Mouse (Mus musculus) large intestine, adult 2 months (tissue): ENCODE results near the gene Plac1. TPM values are rescaled to one million over a fixed set of nuclear protein-coding genes. Genes with fewer than 3 reads are reported as not detected.
A peak's percentile ranks its signal among the peaks of the same experiment; 100 is the strongest.
"Not testable (repeated sequence)": the region's sequence is repeated elsewhere in the genome, so short reads cannot be mapped to it uniquely, and the experiment has no call there.

Source experiments
- DNase-seq: peaks from one replicate; pipeline ENCODE4 v3.0.0-alpha.2; 2012; ENCODE audit warnings: low read depth, low spot score
- WGBS: fragments of 180-500 bp; shearing (Covaris S2); methylation state at CpG from one replicate; pipeline ENCODE4 v1.1.7; 2018; 5-methylcytosine and 5-hydroxymethylcytosine counted together
- polyA plus RNA-seq: library from polyadenylated mRNA; depleted of rRNA; stranded (reverse); fragments of >200 nt; gene quantifications from 2 replicates; pipeline ENCODE4 v1.2.3, GENCODE M21; 2012; rRNA removed

The Plac1 gene
- polyA plus RNA-seq, result not detected in 2 replicates

- WGBS, result 62% methylated on average over 4 of the region's 4 CpGs
- no peak for DNase-seq
Measured at GRCm38 (mm10) chrX:53240011-53240410, at the start of gene Plac1. Gene Plac1, minus strand, starts transcription at chrX:53240111.

- 56% methylated on average over 5 of the region's 5 CpGs for WGBS
- no peak for DNase-seq
Measured at GRCm38 (mm10) chrX:53287924-53288323, 48.0 kb upstream of the Plac1 start.

GRCm38 (mm10) chrX:53273124-53273523, 33.2 kb upstream of the Plac1 start, which contains the start of gene Fam122c:
Gene Fam122c, plus strand, starts transcription at chrX:53273424.
- 65% methylated on average over 1 of the region's 1 CpGs for WGBS
- DNase-seq, result no peak

- 81% methylated on average over 3 of the region's 3 CpGs for WGBS
- not testable (repeated sequence) for DNase-seq
Measured at GRCm38 (mm10) chrX:53271628-53272027, 31.7 kb upstream of the Plac1 start.

GRCm38 (mm10) chrX:53270063-53270432, 30.1 kb upstream of the Plac1 start:
- 25% methylated on average over 10 of the region's 10 CpGs for WGBS
- DNase-seq, result no peak

GRCm38 (mm10) chrX:53269289-53270062, 29.6 kb upstream of the Plac1 start, which contains the start of gene Fam122b:
Gene Fam122b, minus strand, starts transcription at chrX:53269805.
- 17% methylated on average over 40 of the region's 40 CpGs for WGBS
- peak; percentile 57 for DNase-seq

GRCm38 (mm10) chrX:53268856-53269255, 28.9 kb upstream of the Plac1 start:
- WGBS, result 19% methylated on average over 10 of the region's 10 CpGs
- DNase-seq, result peak; percentile 6

GRCm38 (mm10) chrX:53266186-53266585, 26.3 kb upstream of the Plac1 start:
- no peak for DNase-seq
- WGBS, result 63% methylated on average over 9 of the region's 9 CpGs

GRCm38 (mm10) chrX:53255195-53255594, 15.3 kb upstream of the Plac1 start:
- no peak for DNase-seq

- no peak for DNase-seq
- 16% methylated on average over 2 of the region's 2 CpGs for WGBS
Measured at GRCm38 (mm10) chrX:53237971-53238370, 1.9 kb downstream of the Plac1 start.

- DNase-seq, result no peak
- WGBS, result 57% methylated on average over 7 of the region's 7 CpGs
Measured at GRCm38 (mm10) chrX:53236404-53236803, 3.5 kb downstream of the Plac1 start.

- WGBS, result 38% methylated on average over 4 of the region's 4 CpGs
- no peak for DNase-seq
Measured at GRCm38 (mm10) chrX:53233689-53234088, 6.2 kb downstream of the Plac1 start.

- no peak for DNase-seq
- whole genome bisulfite sequencing, result 46% methylated on average over 13 of the region's 13 CpGs
Measured at GRCm38 (mm10) chrX:53231965-53232364, 7.9 kb downstream of the Plac1 start.

- no peak for DNase-seq
- 78% methylated on average over 6 of the region's 6 CpGs for WGBS
Measured at GRCm38 (mm10) chrX:53224353-53224944, 15.5 kb downstream of the Plac1 start.

GRCm38 (mm10) chrX:53220855-53221254, 19.1 kb downstream of the Plac1 start:
- no peak for DNase-seq

GRCm38 (mm10) chrX:53214557-53215229, 25.2 kb downstream of the Plac1 start:
- 51% methylated on average over 7 of the region's 7 CpGs for WGBS
- no peak for DNase-seq

More at GRCm38 (mm10) chrX:53220855-53221254, 19.1 kb downstream of the Plac1 start:
- 84% methylated on average over 9 of the region's 9 CpGs for WGBS

GRCm38 (mm10) chrX:53213838-53214237, 26.1 kb downstream of the Plac1 start:
- WGBS, result 60% methylated on average over 2 of the region's 2 CpGs
- no peak for DNase-seq

- whole genome bisulfite sequencing, result 33% methylated on average over 9 of the region's 9 CpGs
- DNase-seq, result no peak
Measured at GRCm38 (mm10) chrX:53212485-53212884, 27.4 kb downstream of the Plac1 start.

- WGBS, result 58% methylated on average over 7 of the region's 7 CpGs
- DNase-seq, result no peak
Measured at GRCm38 (mm10) chrX:53211756-53212483, 28.0 kb downstream of the Plac1 start.

GRCm38 (mm10) chrX:53209431-53209830, 30.5 kb downstream of the Plac1 start:
- no peak for DNase-seq
- WGBS, result 81% methylated on average over 7 of the region's 7 CpGs
